Mouse (Mus musculus) stomach, postnatal 0 days (tissue): ENCODE results near the gene Casp6. TPM values are rescaled to one million over a fixed set of nuclear protein-coding genes. Genes with fewer than 3 reads are reported as not detected.

Experiments used
- ATAC-seq: fragments of 200-750 bp; cut with Nextera tagmentation; 2 replicates; pipeline ENCODE4 v1.8.0; 2017; ENCODE audit not compliant: low FRiP score, low TSS enrichment
- DNase-seq: peaks from one replicate; pipeline ENCODE4 v3.0.0-alpha.2; 2016; ENCODE audit warnings: low spot score
- H3K27ac ChIP-seq: fragments of 300-500 bp; sonication (generic); replicated peaks from 2 replicates; pipeline ENCODE4 v1.5.1; 2014; ENCODE audit warnings: mild to moderate bottlenecking, control low read depth
- H3K27me3 ChIP-seq: fragments of 300-500 bp; sonication (generic); 2 replicates; pipeline ENCODE4 v1.6.1; 2014; ENCODE audit warnings: low read length; ENCODE audit not compliant: control insufficient read depth, insufficient read depth
- H3K36me3 ChIP-seq: fragments of 300-500 bp; sonication (generic); 2 replicates; pipeline ENCODE4 v1.6.1; 2014; ENCODE audit warnings: low read length, mixed read lengths; ENCODE audit not compliant: control insufficient read depth, insufficient read depth
- H3K4me1 ChIP-seq: fragments of 300-500 bp; sonication (generic); replicated peaks from 2 replicates; pipeline ENCODE4 v1.6.1; 2014; ENCODE audit warnings: antibody characterized with exemption; ENCODE audit not compliant: control insufficient read depth, insufficient read depth
- H3K4me2 ChIP-seq: fragments of 300-500 bp; sonication (generic); replicated peaks from 2 replicates; pipeline ENCODE4 v1.6.1; 2014; ENCODE audit warnings: low read depth, mild to moderate bottlenecking, control low read depth, moderate library complexity
- H3K4me3 ChIP-seq: fragments of 300-500 bp; sonication (generic); 2 replicates; pipeline ENCODE4 v1.5.1; 2014; ENCODE audit warnings: low read depth, low read length, control low read depth
- H3K9ac ChIP-seq: fragments of 300-500 bp; sonication (generic); 2 replicates; pipeline ENCODE4 v1.6.1; 2014; ENCODE audit warnings: mild to moderate bottlenecking, low read length, control low read depth, mixed read lengths
- H3K9me3 ChIP-seq: fragments of 300-500 bp; sonication (generic); 2 replicates; pipeline ENCODE4 v1.6.1; 2016; ENCODE audit warnings: low read length; ENCODE audit not compliant: control insufficient read depth
- CTCF ChIP-seq: IDR thresholded peaks from 2 replicates; pipeline ENCODE4 v1.5.1; 2016; ENCODE audit warnings: antibody characterized with exemption, low read depth, mild to moderate bottlenecking, moderate library complexity
- EP300 ChIP-seq: optimal IDR thresholded peaks from 2 replicates; pipeline ENCODE3; 2016; ENCODE audit warnings: antibody characterized with exemption
- WGBS: fragments of 180-500 bp; shearing (Covaris S2); extraction: QIAGEN DNeasy Blood & Tissue Kit; methylation state at CpG from one replicate; pipeline ENCODE4 v1.1.7; 2014; 5-methylcytosine and 5-hydroxymethylcytosine counted together
- polyA plus RNA-seq: library from polyadenylated mRNA; unstranded; fragments of >200 nt; fragmentation: Nextera tagmentation; extraction: Ambion mirVana; gene quantifications from 2 replicates; pipeline ENCODE4 v1.2.1, GENCODE M21; 2015

The Casp6 gene
- polyA plus RNA-seq, 1 experiment from 2014 or later: 164 TPM

GRCm38 (mm10) chr3:129903866-129904265 is 2.6 kb downstream of the Casp6 start:
- H3K4me2 ChIP-seq: no peak overlapping the region
- DNase-seq (peak; percentile 67), ATAC-seq (peak; percentile 49)
- peaks cover 4% of the 10 kb centered on the region; the same call in 1 of the 2 replicates for H3K4me1 ChIP-seq
- TF ChIP-seq EP300 (no peak), CTCF (no peak)
- no peak overlapping the region for H3K9ac ChIP-seq
- no peaks in the 10 kb centered on the region for H3K9me3 ChIP-seq
- H3K36me3 ChIP-seq: peaks cover 2% of the 10 kb centered on the region; the same call in 1 of the 2 replicates
- no peaks in the 10 kb centered on the region for H3K27me3 ChIP-seq
- no peak overlapping the region for H3K4me3 ChIP-seq
- WGBS: 76% methylated on average over 8 of the region's 8 CpGs
- no peak overlapping the region for H3K27ac ChIP-seq

GRCm38 (mm10) chr3:129904381-129905132 is 3.3 kb downstream of the Casp6 start:
- DNase-seq (no peak), ATAC-seq (no peak)
- H3K9ac ChIP-seq: no peak overlapping the region
- peak; percentile 10; the same call in 1 of the 2 replicates for TF ChIP-seq CTCF
- no peak for TF ChIP-seq EP300
- H3K27me3 ChIP-seq: no peaks in the 10 kb centered on the region
- no peak overlapping the region for H3K4me3 ChIP-seq
- H3K4me1 ChIP-seq: peaks cover 4% of the 10 kb centered on the region; the same call in 1 of the 2 replicates
- peaks cover 3% of the 10 kb centered on the region; the same call in 1 of the 2 replicates for H3K36me3 ChIP-seq
- no peak overlapping the region for H3K27ac ChIP-seq
- WGBS: 61% methylated on average over 7 of the region's 7 CpGs
- H3K4me2 ChIP-seq: no peak overlapping the region
- H3K9me3 ChIP-seq: no peaks in the 10 kb centered on the region

GRCm38 (mm10) chr3:129912025-129912424 is 10.8 kb downstream of the Casp6 start:
- Histone ChIP-seq H3K27me3 (no peaks in the 10 kb centered on the region), H3K4me2 (no peak overlapping the region), H3K36me3 (peaks cover 15% of the 10 kb centered on the region; the same call in 1 of the 2 replicates), H3K4me3 (no peak overlapping the region), H3K27ac (no peak overlapping the region), H3K4me1 (no peaks in the 10 kb centered on the region), H3K9me3 (no peaks in the 10 kb centered on the region), H3K9ac (no peak overlapping the region; the same call in 1 of the 2 replicates)
- DNase-seq: no peak
- ATAC-seq: no peak
- TF ChIP-seq CTCF: no peak
- no peak for TF ChIP-seq EP300
- 92% methylated on average over 14 of the region's 14 CpGs for WGBS

GRCm38 (mm10) chr3:129913241-129913640 is 12.0 kb downstream of the Casp6 start:
- Histone ChIP-seq H3K9me3 (no peaks in the 10 kb centered on the region), H3K27ac (no peak overlapping the region), H3K4me1 (no peaks in the 10 kb centered on the region), H3K4me2 (no peak overlapping the region), H3K36me3 (peaks cover 15% of the 10 kb centered on the region; the same call in 1 of the 2 replicates), H3K27me3 (no peaks in the 10 kb centered on the region), H3K4me3 (no peak overlapping the region), H3K9ac (no peak overlapping the region)
- WGBS: 91% methylated on average over 13 of the region's 13 CpGs
- DNase-seq: no peak
- TF ChIP-seq CTCF (no peak), EP300 (no peak)
- ATAC-seq: no peak

DNA sequence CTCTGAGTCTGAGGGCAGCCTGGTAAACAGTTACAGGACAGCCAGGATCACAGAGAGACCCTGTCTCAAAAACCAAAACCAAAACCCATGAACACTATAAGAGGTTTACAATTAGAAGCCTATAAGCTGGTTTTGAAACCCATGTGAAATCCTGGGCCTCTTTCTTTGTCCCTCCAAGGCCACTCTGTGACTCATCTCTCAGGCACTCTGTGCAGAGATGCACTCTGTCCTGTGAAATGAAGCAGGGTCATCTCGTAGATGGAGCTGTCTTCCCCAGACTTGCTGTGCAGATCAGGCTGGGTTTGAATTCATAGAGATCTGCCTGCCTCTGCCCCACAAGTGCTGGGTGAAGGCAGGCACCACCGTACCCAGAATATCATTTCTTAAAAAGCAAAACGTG is 16.2 kb downstream of the Casp6 start:
- TF ChIP-seq CTCF: no peak
- no peak for TF ChIP-seq EP300
- no peaks in the 10 kb centered on the region for H3K36me3 ChIP-seq
- no peak for ATAC-seq
- H3K27me3 ChIP-seq: no peaks in the 10 kb centered on the region
- no peak for DNase-seq
- H3K4me3 ChIP-seq: no peak overlapping the region
- H3K27ac ChIP-seq: no peak overlapping the region
- no peaks in the 10 kb centered on the region for H3K4me1 ChIP-seq
- no peak overlapping the region for H3K4me2 ChIP-seq
- no peak overlapping the region for H3K9ac ChIP-seq
- H3K9me3 ChIP-seq: no peaks in the 10 kb centered on the region
- WGBS: 74% methylated on average over 3 of the region's 3 CpGs

DNA sequence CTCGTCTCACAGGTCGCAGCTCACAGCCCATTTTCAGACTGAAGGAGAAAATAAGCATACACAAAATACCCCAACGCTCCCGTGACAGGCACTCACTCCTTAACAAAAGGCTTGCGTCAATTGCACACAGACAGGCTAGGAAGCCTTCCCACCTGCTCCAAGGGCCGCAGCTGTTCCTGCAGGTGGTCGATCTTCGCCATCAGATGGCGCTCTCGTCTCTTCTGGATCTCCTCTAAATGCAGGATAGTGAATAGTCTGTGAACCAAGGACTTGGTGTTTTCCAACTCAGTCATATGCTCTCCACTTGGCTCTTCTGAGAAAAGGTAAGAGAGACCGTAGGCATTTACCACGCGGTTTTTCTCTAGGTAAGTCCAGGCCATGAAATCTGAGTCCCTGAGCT is 17.2 kb downstream of the Casp6 start:
- Histone ChIP-seq H3K27ac (no peak overlapping the region), H3K36me3 (no peaks in the 10 kb centered on the region), H3K27me3 (no peaks in the 10 kb centered on the region), H3K9ac (no peak overlapping the region), H3K4me1 (no peaks in the 10 kb centered on the region), H3K4me2 (no peak overlapping the region), H3K4me3 (no peak overlapping the region), H3K9me3 (no peaks in the 10 kb centered on the region)
- DNase-seq: peak; percentile 80
- no peak for ATAC-seq
- 16% methylated on average over 13 of the region's 13 CpGs for WGBS
- TF ChIP-seq EP300 (no peak), CTCF (peak; percentile 90)
